Mouse (Mus musculus): ENCODE data around the gene Map2.

GRCm38 (mm10) chr1:66323461-66323860 is 148.4 kb downstream of the Map2 start:
- TF ChIP-seq EP300 (IDR thresholded peaks at IDR 0.05; ENCODE audit: low read depth) (no peak), CTCF (IDR thresholded peaks at IDR 0.05; ENCODE audit: low read depth) (no peak)
